Mouse (Mus musculus) olfactory bulb, adult 2 months (tissue): ENCODE measurements around the gene 2810459M11Rik.

Source experiments
- CTCF ChIP-seq: fragments of 200-500 bp; IDR thresholded peaks from 2 replicates; pipeline ENCODE4 v1.5.1; 2012; ENCODE audit warnings: low read depth, mild to moderate bottlenecking, low read length, moderate library complexity; ENCODE audit not compliant: insufficient read depth
- POLR2A ChIP-seq: fragments of 200-500 bp; IDR thresholded peaks from 2 replicates; pipeline ENCODE4 v1.6.1; 2012; ENCODE audit warnings: mild to moderate bottlenecking, low read depth, low read length, moderate library complexity; ENCODE audit not compliant: insufficient read depth

DNA sequence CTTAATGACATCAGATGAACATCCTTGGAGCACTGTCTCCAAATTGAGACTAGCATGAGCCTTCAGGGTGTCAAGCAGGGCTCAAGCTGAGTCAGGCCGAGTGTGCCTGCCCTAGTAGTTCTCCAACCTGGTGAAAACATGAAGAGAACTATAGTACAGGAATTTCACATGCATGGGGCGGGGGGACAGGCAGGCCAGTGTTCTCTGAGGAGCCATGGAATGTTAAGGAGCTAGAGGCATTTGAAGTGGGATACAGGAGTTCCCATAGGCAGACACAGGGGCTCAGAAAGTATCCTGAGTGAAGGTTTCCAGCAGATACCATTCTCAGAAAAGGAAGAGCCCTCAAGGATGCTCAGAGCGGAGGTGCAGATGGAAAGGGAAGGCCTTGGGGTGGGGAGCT, 3.1 kb downstream of the 2810459M11Rik start:
- TF ChIP-seq CTCF (no peak), POLR2A (no peak)
